Mouse (Mus musculus) ES-E14 (cell line): ENCODE measurements at regions not wholly inside any gene's neighbourhood (a gene's known extent, or its start where the extent isn't known, plus 50 kb on each side); places are given as distances from the start of the nearest gene placed in this dataset.

ENCODE experiments used
- HCFC1 ChIP-seq: IDR thresholded peaks from 2 replicates; pipeline ENCODE4 v1.6.1; 2012; ENCODE audit warnings: low read length, inconsistent platforms, borderline replicate concordance; ENCODE audit not compliant: insufficient read depth
- MAFK ChIP-seq: IDR thresholded peaks from 2 replicates; pipeline ENCODE4 v1.6.1; 2014; ENCODE audit warnings: mild to moderate bottlenecking, low read depth, low read length, inconsistent platforms; ENCODE audit not compliant: insufficient read depth
- ZNF384 ChIP-seq: IDR thresholded peaks from 2 replicates; pipeline ENCODE4 v1.6.1; 2012; ENCODE audit warnings: low read depth, low read length, inconsistent platforms

DNA sequence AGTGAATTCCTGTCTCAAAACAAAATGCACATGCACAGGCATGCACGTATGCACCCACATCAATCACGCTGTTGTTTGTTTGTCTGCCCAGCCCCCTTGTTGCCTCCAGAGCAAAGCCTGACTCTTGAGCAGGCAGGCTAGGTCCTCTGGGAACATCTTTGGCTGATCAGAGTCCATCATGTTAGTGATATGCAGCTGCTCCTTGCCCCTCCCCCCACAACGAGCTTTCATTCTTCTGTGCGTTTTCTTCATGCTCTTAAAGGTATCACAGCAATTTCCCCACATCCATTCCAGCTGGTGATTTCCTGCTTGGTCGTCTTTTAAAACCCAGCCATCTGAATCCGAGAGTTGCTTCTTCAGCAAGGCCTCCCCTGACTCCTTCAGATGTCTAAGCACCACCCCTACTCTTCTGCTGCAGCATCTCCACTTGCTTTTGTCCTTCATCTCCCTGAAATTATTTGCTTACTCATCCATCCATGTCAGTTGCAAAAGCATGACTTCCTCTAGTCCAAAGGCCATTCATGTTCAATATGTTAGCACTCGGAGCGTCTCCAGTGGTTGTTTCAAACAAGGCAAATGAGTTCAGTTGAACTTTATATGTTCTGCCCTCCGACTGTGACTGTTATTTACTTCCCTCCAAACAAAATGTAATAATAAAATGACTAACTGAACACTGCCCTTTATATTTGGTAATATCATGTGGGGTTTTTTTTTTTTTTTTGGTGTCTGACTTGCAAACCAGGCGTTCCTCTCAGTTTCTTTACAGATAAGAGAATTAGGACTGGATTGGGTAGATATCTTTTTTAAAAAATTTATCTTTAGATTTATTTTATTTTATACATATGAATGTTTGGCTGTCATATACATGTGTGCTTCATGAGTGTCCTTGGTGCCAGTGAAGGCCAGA lies 67.9 kb upstream of the Eed start:
- TF ChIP-seq ZNF384: no peak
- no peak for TF ChIP-seq HCFC1
- TF ChIP-seq MAFK: no peak
